Mouse (Mus musculus): ENCODE data around the gene Cdk5rap3.

The Cdk5rap3 gene

GRCm38 (mm10) chr11:96933562-96934276, 17.4 kb upstream of the Cdk5rap3 start:
- DNase-seq (ENCODE audit: low spot score), result no peak

- peak; percentile 53 for DNase-seq (ENCODE audit: low spot score)
Measured at GRCm38 (mm10) chr11:96931327-96932062, 15.2 kb upstream of the Cdk5rap3 start.

- no peak for DNase-seq (ENCODE audit: low spot score)
Measured at GRCm38 (mm10) chr11:96929766-96930331, 13.6 kb upstream of the Cdk5rap3 start.

- DNase-seq (ENCODE audit: low spot score), result no peak
Measured at GRCm38 (mm10) chr11:96929096-96929765, 12.9 kb upstream of the Cdk5rap3 start.

- DNase-seq (ENCODE audit: low spot score), result no peak
Measured at GRCm38 (mm10) chr11:96928691-96929090, 12.4 kb upstream of the Cdk5rap3 start.

GRCm38 (mm10) chr11:96928088-96928487, 11.8 kb upstream of the Cdk5rap3 start, which contains the start of gene Prr15l:
Prr15l (plus strand) TSS chr11:96928104.
- DNase-seq (ENCODE audit: low spot score), result no peak

- DNase-seq (ENCODE audit: low spot score), result no peak
Measured at GRCm38 (mm10) chr11:96926587-96926986, 10.3 kb upstream of the Cdk5rap3 start.

- no peak for DNase-seq (ENCODE audit: low spot score)
Measured at GRCm38 (mm10) chr11:96925469-96926148, 9.3 kb upstream of the Cdk5rap3 start.

GRCm38 (mm10) chr11:96924861-96925260, 8.6 kb upstream of the Cdk5rap3 start:
- no peak for DNase-seq (ENCODE audit: low spot score)

GRCm38 (mm10) chr11:96919003-96919402, 2.7 kb upstream of the Cdk5rap3 start:
- no peak for DNase-seq (ENCODE audit: low spot score)

- DNase-seq (ENCODE audit: low spot score), result no peak
Measured at GRCm38 (mm10) chr11:96917415-96917814, 1.1 kb upstream of the Cdk5rap3 start.

- no peak for DNase-seq (ENCODE audit: low spot score)
Measured at GRCm38 (mm10) chr11:96916885-96917396, 645 bp upstream of the Cdk5rap3 start.

GRCm38 (mm10) chr11:96912682-96913081, 3.6 kb downstream of the Cdk5rap3 start:
- DNase-seq (ENCODE audit: low spot score), result no peak

GRCm38 (mm10) chr11:96910003-96910402, 6.3 kb downstream of the Cdk5rap3 start:
- DNase-seq (ENCODE audit: low spot score), result peak; percentile 64

- no peak for DNase-seq (ENCODE audit: low spot score)
Measured at GRCm38 (mm10) chr11:96908594-96908993, 7.7 kb downstream of the Cdk5rap3 start.

GRCm38 (mm10) chr11:96906431-96907161, 9.7 kb downstream of the Cdk5rap3 start:
- no peak for DNase-seq (ENCODE audit: low spot score)

GRCm38 (mm10) chr11:96902639-96903635, 13.4 kb downstream of the Cdk5rap3 start:
- DNase-seq (ENCODE audit: low spot score), result no peak

- DNase-seq (ENCODE audit: low spot score), result no peak
Measured at GRCm38 (mm10) chr11:96901332-96901731, 15.0 kb downstream of the Cdk5rap3 start.

- no peak for DNase-seq (ENCODE audit: low spot score)
Measured at GRCm38 (mm10) chr11:96899449-96900306, 16.6 kb downstream of the Cdk5rap3 start.

Data from ovary, postnatal 36 days (tissue).